Mouse (Mus musculus): ENCODE measurements around the gene Spink2. TPM values are rescaled to one million over a fixed set of nuclear protein-coding genes. Genes with fewer than 3 reads are reported as not detected.

Spink2 gene
- total RNA-seq, 2 experiments from 2014 or later = not detected

Other genes with a start within 250 kb of the Spink2 start
- 100 to 1,000 TPM; 117 to 124 TPM for gene Srp72, start 236.8 kb downstream of the Spink2 start, total RNA-seq (2021)
- gene Arl9, start 207.4 kb downstream of the Spink2 start, total RNA-seq (2021) = not detected
- gene Thegl, start 195.4 kb downstream of the Spink2 start, total RNA-seq (2021) = 1 to 10 TPM; 2.4 to 3.2 TPM
- gene Hopx, start 96.3 kb downstream of the Spink2 start, total RNA-seq (2021) = 10 to 100 TPM; 76.6 to 77.1 TPM
- gene Rest, start 54.0 kb upstream of the Spink2 start, total RNA-seq (2021) = 1 to 10 TPM; 6.0 to 6.1 TPM
- 10 to 100 TPM; 24.3 to 29.0 TPM for gene Noa1, start 98.6 kb upstream of the Spink2 start, total RNA-seq (2021)
- gene Polr2b, start 98.7 kb upstream of the Spink2 start, total RNA-seq (2021) = 10 to 100 TPM; 51.8 to 54.2 TPM
- 10 to 100 TPM; 52.5 to 60.3 TPM for gene Igfbp7, start 196.6 kb upstream of the Spink2 start, total RNA-seq (2021)

Data from layer of hippocampus, postnatal 10 days (tissue).